Comparison of ENCODE assay signal across 9 mouse cellular contexts in the genomic region with DNA sequence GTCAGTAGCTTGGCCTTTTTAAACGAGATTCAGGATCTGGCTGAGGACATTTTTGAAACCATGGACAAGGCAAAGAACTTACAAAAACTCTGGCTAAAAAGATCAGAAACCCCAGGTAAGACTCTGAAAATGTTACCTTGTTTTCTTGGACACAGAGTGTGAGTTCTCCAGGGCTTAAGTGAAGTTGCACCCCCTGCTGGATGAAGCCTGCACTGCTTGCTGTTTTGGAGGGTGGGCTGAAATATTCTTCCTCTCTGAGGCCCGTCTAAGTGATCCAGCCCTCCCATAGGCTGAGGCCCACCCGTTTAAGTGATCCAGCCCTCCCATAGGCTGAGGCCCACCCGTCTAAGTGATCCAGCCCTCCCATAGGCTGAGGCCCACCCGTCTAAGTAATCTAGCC. TPM values are rescaled to one million over a fixed set of nuclear protein-coding genes. Genes with fewer than 3 reads are reported as not detected.
DNase-seq lines count a peak whose midpoint lies in the region; ATAC-seq and TF ChIP-seq lines count a peak whose summit lies in the region.
"Not testable (repeated sequence)": the region's sequence is repeated elsewhere in the genome, so short reads cannot be mapped to it uniquely, and the experiment has no call there.
"Had no signal": no experiment of that assay in that cellular context is flagged by ENCODE, and none has a peak within 500 bp of the region (broad histone marks: within the 10 kb centered on the region; RNA-seq: fewer than 3 reads in every experiment).

No protein-coding gene starts in this region.

- H3K4me3 ChIP-seq in CH12.LX (replicated peaks in 1 of 3; ENCODE audit: low read depth in 2 of 3, low read length in 2 of 3, poor library complexity in 1 of 3); kidney, adult 2 months (ENCODE audit: insufficient read depth, low read depth, low read length); midbrain, postnatal 0 days (ENCODE audit: low read depth, low read length): not testable (repeated sequence)

- H3K4me2 ChIP-seq in CH12.LX (ENCODE audit: insufficient read depth, low read depth, poor library complexity, severe bottlenecking); midbrain, postnatal 0 days (ENCODE audit: low read depth, low read length, poor library complexity, severe bottlenecking): not testable (repeated sequence)

- H3K9ac ChIP-seq in CH12.LX (ENCODE audit: insufficient read depth, low read depth); midbrain, postnatal 0 days (replicated peaks; ENCODE audit: low read length, poor library complexity, severe bottlenecking): not testable (repeated sequence)

- not testable (repeated sequence) for H3K27me3 ChIP-seq in CH12.LX (replicated peaks); Patski; kidney, adult 2 months (replicated peaks; ENCODE audit: control insufficient read depth, insufficient read depth, low read length); midbrain, postnatal 0 days (ENCODE audit: insufficient read depth, low read length)

- dilution Hi-C loops in CH12.LX (cut with MboI; ENCODE audit: extremely low pct_ligation_motif_present, extremely low pct_unique_long_range_greater_than_20kb, low sequenced_read_pairs): not testable (repeated sequence)

- in situ Hi-C loops in CH12.LX (cut with MboI; ENCODE audit: low pct_ligation_motif_present, low pct_unique_long_range_greater_than_20kb, low sequenced_read_pairs); Patski (cut with MboI; ENCODE audit: low pct_unique_long_range_greater_than_20kb): not testable (repeated sequence)

- not testable (repeated sequence) for TF ChIP-seq POLR2A in CH12.LX (IDR thresholded peaks at IDR 0.05; ENCODE audit: low read depth, low read length); brain, embryonic 14.5 days (IDR thresholded peaks at IDR 0.05; ENCODE audit: borderline replicate concordance, extremely low read depth, insufficient read depth, insufficient read length, poor library complexity, severe bottlenecking); kidney, adult 2 months (IDR thresholded peaks at IDR 0.05; ENCODE audit: low read depth, low read length)

- not testable (repeated sequence) for H3K36me3 ChIP-seq in CH12.LX (replicated peaks in 1 of 2; ENCODE audit: control insufficient read depth in 1 of 2, insufficient read depth in 1 of 2, low read length in 1 of 2); kidney, adult 2 months (ENCODE audit: control insufficient read depth, insufficient read depth, low read length); midbrain, postnatal 0 days (ENCODE audit: insufficient read depth, low read length)

- TF ChIP-seq RAD21 in CH12.LX (IDR thresholded peaks at IDR 0.05; ENCODE audit: low read depth, low read length): peak; percentile 30

- DNase-seq in CH12.LX (ENCODE audit: extremely low read depth): peak; percentile 17
- not testable (repeated sequence) for DNase-seq in Patski (ENCODE audit: low read depth, low spot score); brain, embryonic 14.5 days (ENCODE audit: low read depth); midbrain, postnatal 0 days (ENCODE audit: low spot score)
- peak; percentile 6 for DNase-seq in kidney, adult 2 months
- DNase-seq in left cerebral cortex, postnatal 4 days: peak; percentile 1

- POLR2A ChIA-PET in Patski (lab: Charles Lee): not testable (repeated sequence)

- not testable (repeated sequence) for H3K4me1 ChIP-seq in CH12.LX (ENCODE audit: control insufficient read depth in 1 of 2, insufficient read depth in 2 of 2); kidney, adult 2 months (ENCODE audit: control insufficient read depth, insufficient read depth, low read length); midbrain, postnatal 0 days (ENCODE audit: insufficient read depth, low read length)

- not testable (repeated sequence) for TF ChIP-seq EP300 in CH12.LX (IDR thresholded peaks at IDR 0.05; ENCODE audit: low read length)

- intact Hi-C loops in left cerebral cortex, postnatal 4 days (cut with DNase I): not testable (repeated sequence)

- H3K9me3 ChIP-seq in CH12.LX (replicated peaks; ENCODE audit: low read length); midbrain, postnatal 0 days (ENCODE audit: low read length): not testable (repeated sequence)

- TF ChIP-seq CTCF in CH12.LX (conservative IDR thresholded peaks at IDR 0.05 in 1 of 2, IDR thresholded peaks at IDR 0.05 in 1 of 2; ENCODE audit: low read depth in 2 of 2, low read length in 2 of 2) (peak; percentile 34 to 63; a peak in 2 of 4 replicates), Patski (IDR thresholded peaks at IDR 0.05) (peak; percentile 40)
- TF ChIP-seq CTCF in brain, embryonic 14.5 days (IDR thresholded peaks at IDR 0.05; ENCODE audit: borderline replicate concordance, extremely low read depth, insufficient read depth, insufficient read length): peak; percentile 38; the same call in 1 of the 2 replicates
- peak; percentile 36; the same call in 1 of the 2 replicates for TF ChIP-seq CTCF in kidney, adult 2 months (conservative IDR thresholded peaks at IDR 0.05; ENCODE audit: insufficient read depth, insufficient read length, low read depth, low read length)
- peak; percentile 23 for TF ChIP-seq CTCF in midbrain, postnatal 0 days (IDR thresholded peaks at IDR 0.05)

- 77% methylated on average over 5 of the region's 5 CpGs for WGBS in kidney, adult 2 months
- WGBS in midbrain, postnatal 0 days: 82% methylated on average over 5 of the region's 5 CpGs

- H3K27ac ChIP-seq in CH12.LX (ENCODE audit: insufficient read depth, low read depth); kidney, adult 2 months (ENCODE audit: insufficient read depth, low read depth, low read length); midbrain, postnatal 0 days (ENCODE audit: low read depth, low read length): not testable (repeated sequence)

- CTCF ChIA-PET in Patski (lab: Charles Lee): not testable (repeated sequence)

- not testable (repeated sequence) for H3K79me2 ChIP-seq in CH12.LX (replicated peaks; ENCODE audit: control insufficient read depth, extremely low read depth, insufficient read depth, poor library complexity, severe bottlenecking)

- ATAC-seq in Patski; midbrain, postnatal 0 days (ENCODE audit: low FRiP score): not testable (repeated sequence)
- peak; percentile 74 for ATAC-seq in granulocyte monocyte progenitor cell, adult 5-6 weeks (replicated peaks; ENCODE audit: poor library complexity, severe bottlenecking)

TF ChIP-seq in CH12.LX, 34 proteins besides CTCF, POLR2A, EP300 and RAD21:
- peak; percentile 35 for TF ChIP-seq SMC3 (IDR thresholded peaks at IDR 0.05; ENCODE audit: low read depth, low read length)

RNA-seq across cellular contexts. Expression of gene Abca13, which starts 57.9 kb away (rescaled TPM):
- total RNA-seq in CH12.LX (2012; rRNA removed): under 0.01 TPM in 1 of 2 replicates, not detected in the other
- total RNA-seq in CH12.LX (2014; rRNA removed): 0.01 and 0.03 TPM in 2 replicates
- polyA plus RNA-seq in CH12.LX (2012; ENCODE audit: insufficient read length, low read depth): 0.03 TPM in 2 replicates
- 0.01 TPM for polyA plus RNA-seq in Patski (2021)
- 0.01 and 0.03 TPM in 2 replicates for polyA plus RNA-seq in brain, embryonic 14.5 days (2012; rRNA removed)
- total RNA-seq in granulocyte monocyte progenitor cell, adult 5-6 weeks (2014; fragmentation: Nextera tagmentation): 6.6 and 15.3 TPM in 2 replicates
- 11.2 and 12.5 TPM in 2 replicates for total RNA-seq in granulocyte monocyte progenitor cell, adult 5-6 weeks (2017)
- 7.6 and 11.7 TPM in 2 replicates for polyA plus RNA-seq in kidney, adult 2 months (2012; rRNA removed)
- under 1 TPM; 0.10 to 0.30 TPM for total RNA-seq in left cerebral cortex, postnatal 4 days (2021)
- 0.05 and 0.28 TPM in 2 replicates for total RNA-seq in midbrain, postnatal 0 days (2014; rRNA removed)
- 0.01 and 0.04 TPM in 2 replicates for polyA plus RNA-seq in midbrain, postnatal 0 days (2015; fragmentation: Nextera tagmentation; extraction: Ambion mirVana)
- total RNA-seq: gastrocnemius, postnatal 14 days; heart, adult 2 months had no signal
